Mouse (Mus musculus): ENCODE measurements around the gene Gm17374. TPM values are rescaled to one million over a fixed set of nuclear protein-coding genes. Genes with fewer than 3 reads are reported as not detected.

The Gm17374 gene
- total RNA-seq (2023): not detected

GRCm38 (mm10) chr2:140151743-140152142 lies at the start of gene Gm17374:
Gene Gm17374 (plus strand): TSS chr2:140152043.

GRCm38 (mm10) chr2:140170127-140170802 lies 18.4 kb downstream of the Gm17374 start, which contains the start of the genes Esf1 and Ndufaf5:
Gene Esf1 (minus strand): TSS chr2:140170564.
Gene Ndufaf5 (plus strand): TSS chr2:140170649.

Other genes with a start within 250 kb of the Gm17374 start
- 20.9 TPM for gene Tasp1, start 85.2 kb upstream of the Gm17374 start, total RNA-seq (2023)
- 44.2 TPM for gene Esf1, start 18.5 kb downstream of the Gm17374 start, total RNA-seq (2023)
- gene Ndufaf5, start 18.6 kb downstream of the Gm17374 start, total RNA-seq (2023): 15.9 TPM
- gene Sel1l2, start 237.7 kb downstream of the Gm17374 start, total RNA-seq (2023): not detected
- gene Macrod2, start 243.3 kb downstream of the Gm17374 start, total RNA-seq (2023): 0.52 TPM

All from CD8-positive naive resting alpha-beta T cell, adult 57 days (primary cell).